Mouse (Mus musculus): ENCODE results near the gene Ndufb5. TPM values are rescaled to one million over a fixed set of nuclear protein-coding genes. Genes with fewer than 3 reads are reported as not detected.
A peak's percentile ranks its signal among the peaks of the same experiment; 100 is the strongest.

Gene Ndufb5
- polyA plus RNA-seq, 1 experiment = 137 TPM

- Histone ChIP-seq H3ac (ENCODE audit: control insufficient read depth, insufficient read length, low read depth) (no peak overlapping the region), H3K79me3 (ENCODE audit: low read depth) (peaks cover 5% of the 10 kb centered on the region), H3K79me2 (ENCODE audit: control insufficient read depth, insufficient read depth) (peaks cover 11% of the 10 kb centered on the region), H3K4me3 (ENCODE audit: insufficient read depth, poor library complexity, severe bottlenecking) (no peak overlapping the region), H3K27me3 (ENCODE audit: control insufficient read depth, insufficient read depth, insufficient read length) (no peaks in the 10 kb centered on the region), H3K36me3 (ENCODE audit: control insufficient read depth, insufficient read depth) (peaks cover 93% of the 10 kb centered on the region)
- TF ChIP-seq CTCF (IDR thresholded peaks at IDR 0.05; ENCODE audit: control insufficient read depth, insufficient read depth, insufficient read length) (no peak), MAX (IDR thresholded peaks at IDR 0.05) (no peak), FOSL1 (IDR thresholded peaks at IDR 0.05; ENCODE audit: insufficient read depth, low read length, poor library complexity, severe bottlenecking) (no peak), MYOD1 (IDR thresholded peaks at IDR 0.05; ENCODE audit: control insufficient read depth, insufficient read length, low read depth) (no peak), USF1 (IDR thresholded peaks at IDR 0.05; ENCODE audit: low read depth) (no peak), CEBPB (IDR thresholded peaks at IDR 0.05; ENCODE audit: low read depth) (no peak), MYOG (IDR thresholded peaks at IDR 0.05; ENCODE audit: control insufficient read depth, extremely low read depth, insufficient read length) (no peak)
These were observed 18.5 kb upstream of the Ndufb5 start for GRCm38 (mm10) chr3:32718271-32718670.

GRCm38 (mm10) chr3:32724191-32724590 lies 12.6 kb upstream of the Ndufb5 start:
- Histone ChIP-seq H3ac (ENCODE audit: control insufficient read depth, insufficient read length, low read depth) (no peak overlapping the region), H3K4me3 (ENCODE audit: insufficient read depth, poor library complexity, severe bottlenecking) (no peak overlapping the region), H3K27me3 (ENCODE audit: control insufficient read depth, insufficient read depth, insufficient read length) (no peaks in the 10 kb centered on the region), H3K79me2 (ENCODE audit: control insufficient read depth, insufficient read depth) (no peaks in the 10 kb centered on the region), H3K79me3 (ENCODE audit: low read depth) (no peaks in the 10 kb centered on the region), H3K36me3 (ENCODE audit: control insufficient read depth, insufficient read depth) (peaks cover 96% of the 10 kb centered on the region)
- TF ChIP-seq USF1 (IDR thresholded peaks at IDR 0.05; ENCODE audit: low read depth) (no peak), MYOD1 (IDR thresholded peaks at IDR 0.05; ENCODE audit: control insufficient read depth, insufficient read length, low read depth) (no peak), FOSL1 (IDR thresholded peaks at IDR 0.05; ENCODE audit: insufficient read depth, low read length, poor library complexity, severe bottlenecking) (no peak), MYOG (IDR thresholded peaks at IDR 0.05; ENCODE audit: control insufficient read depth, extremely low read depth, insufficient read length) (no peak), CEBPB (IDR thresholded peaks at IDR 0.05; ENCODE audit: low read depth) (no peak), CTCF (IDR thresholded peaks at IDR 0.05; ENCODE audit: control insufficient read depth, insufficient read depth, insufficient read length) (no peak), MAX (IDR thresholded peaks at IDR 0.05) (no peak)

- H3K4me3 ChIP-seq (ENCODE audit: insufficient read depth, poor library complexity, severe bottlenecking) = no peak overlapping the region
- H3K36me3 ChIP-seq (ENCODE audit: control insufficient read depth, insufficient read depth) = peaks cover 91% of the 10 kb centered on the region
- H3K27me3 ChIP-seq (ENCODE audit: control insufficient read depth, insufficient read depth, insufficient read length) = no peaks in the 10 kb centered on the region
- no peaks in the 10 kb centered on the region for H3K79me3 ChIP-seq (ENCODE audit: low read depth)
- no peak overlapping the region for H3ac ChIP-seq (ENCODE audit: control insufficient read depth, insufficient read length, low read depth)
- no peaks in the 10 kb centered on the region for H3K79me2 ChIP-seq (ENCODE audit: control insufficient read depth, insufficient read depth)
- no peak for TF ChIP-seq FOSL1 (IDR thresholded peaks at IDR 0.05; ENCODE audit: insufficient read depth, low read length, poor library complexity, severe bottlenecking)
- no peak for TF ChIP-seq MAX (IDR thresholded peaks at IDR 0.05)
- no peak for TF ChIP-seq MYOG (IDR thresholded peaks at IDR 0.05; ENCODE audit: control insufficient read depth, extremely low read depth, insufficient read length)
- no peak for TF ChIP-seq MYOD1 (IDR thresholded peaks at IDR 0.05; ENCODE audit: control insufficient read depth, insufficient read length, low read depth)
- TF ChIP-seq CEBPB (IDR thresholded peaks at IDR 0.05; ENCODE audit: low read depth) = no peak
These were observed 10.8 kb upstream of the Ndufb5 start for GRCm38 (mm10) chr3:32725951-32726350.

- H3ac ChIP-seq (ENCODE audit: control insufficient read depth, insufficient read length, low read depth) = no peak overlapping the region
- H3K4me3 ChIP-seq (ENCODE audit: insufficient read depth, poor library complexity, severe bottlenecking) = no peak overlapping the region
- H3K27me3 ChIP-seq (ENCODE audit: control insufficient read depth, insufficient read depth, insufficient read length) = no peaks in the 10 kb centered on the region
- no peaks in the 10 kb centered on the region for H3K79me3 ChIP-seq (ENCODE audit: low read depth)
- no peak for TF ChIP-seq FOSL1 (IDR thresholded peaks at IDR 0.05; ENCODE audit: insufficient read depth, low read length, poor library complexity, severe bottlenecking)
- TF ChIP-seq MYOD1 (IDR thresholded peaks at IDR 0.05; ENCODE audit: control insufficient read depth, insufficient read length, low read depth) = no peak
- no peak for TF ChIP-seq MYOG (IDR thresholded peaks at IDR 0.05; ENCODE audit: control insufficient read depth, extremely low read depth, insufficient read length)
- TF ChIP-seq MAX (IDR thresholded peaks at IDR 0.05) = no peak
- TF ChIP-seq USF1 (IDR thresholded peaks at IDR 0.05; ENCODE audit: low read depth) = no peak
- TF ChIP-seq CEBPB (IDR thresholded peaks at IDR 0.05; ENCODE audit: low read depth) = no peak
- H3K36me3 ChIP-seq (ENCODE audit: control insufficient read depth, insufficient read depth) = peaks cover 84% of the 10 kb centered on the region
- H3K79me2 ChIP-seq (ENCODE audit: control insufficient read depth, insufficient read depth) = no peaks in the 10 kb centered on the region
These were observed 8.9 kb upstream of the Ndufb5 start for GRCm38 (mm10) chr3:32727861-32728260.

GRCm38 (mm10) chr3:32737172-32737655 lies 424 bp downstream of the Ndufb5 start, which contains the start of gene Mrpl47:
Mrpl47 (minus strand) TSS chr3:32737605.
- TF ChIP-seq MYOG (IDR thresholded peaks at IDR 0.05; ENCODE audit: control insufficient read depth, extremely low read depth, insufficient read length) (no peak), CEBPB (IDR thresholded peaks at IDR 0.05; ENCODE audit: low read depth) (no peak), MYOD1 (IDR thresholded peaks at IDR 0.05; ENCODE audit: control insufficient read depth, insufficient read length, low read depth) (no peak), MAX (IDR thresholded peaks at IDR 0.05) (no peak), USF1 (IDR thresholded peaks at IDR 0.05; ENCODE audit: low read depth) (no peak), FOSL1 (IDR thresholded peaks at IDR 0.05; ENCODE audit: insufficient read depth, low read length, poor library complexity, severe bottlenecking) (no peak), CTCF (IDR thresholded peaks at IDR 0.05; ENCODE audit: control insufficient read depth, insufficient read depth, insufficient read length) (no peak)
- peaks cover 79% of the 10 kb centered on the region for H3K79me2 ChIP-seq (ENCODE audit: control insufficient read depth, insufficient read depth)
- H3K36me3 ChIP-seq (ENCODE audit: control insufficient read depth, insufficient read depth) = peaks cover 24% of the 10 kb centered on the region

GRCm38 (mm10) chr3:32738549-32738948 lies 1.8 kb downstream of the Ndufb5 start:
- peaks cover 45% of the 10 kb centered on the region for H3K79me3 ChIP-seq (ENCODE audit: low read depth)
- no peaks in the 10 kb centered on the region for H3K27me3 ChIP-seq (ENCODE audit: control insufficient read depth, insufficient read depth, insufficient read length)
- H3K4me3 ChIP-seq (ENCODE audit: insufficient read depth, poor library complexity, severe bottlenecking) = no peak overlapping the region
- peaks cover 20% of the 10 kb centered on the region for H3K36me3 ChIP-seq (ENCODE audit: control insufficient read depth, insufficient read depth)
- H3K79me2 ChIP-seq (ENCODE audit: control insufficient read depth, insufficient read depth) = peaks cover 92% of the 10 kb centered on the region
- no peak overlapping the region for H3ac ChIP-seq (ENCODE audit: control insufficient read depth, insufficient read length, low read depth)
- TF ChIP-seq USF1 (IDR thresholded peaks at IDR 0.05; ENCODE audit: low read depth) (no peak), CEBPB (IDR thresholded peaks at IDR 0.05; ENCODE audit: low read depth) (no peak), MYOG (IDR thresholded peaks at IDR 0.05; ENCODE audit: control insufficient read depth, extremely low read depth, insufficient read length) (no peak), FOSL1 (IDR thresholded peaks at IDR 0.05; ENCODE audit: insufficient read depth, low read length, poor library complexity, severe bottlenecking) (no peak), MYOD1 (IDR thresholded peaks at IDR 0.05; ENCODE audit: control insufficient read depth, insufficient read length, low read depth) (no peak), CTCF (IDR thresholded peaks at IDR 0.05; ENCODE audit: control insufficient read depth, insufficient read depth, insufficient read length) (no peak), MAX (IDR thresholded peaks at IDR 0.05) (no peak)

More at GRCm38 (mm10) chr3:32737172-32737655, 424 bp downstream of the Ndufb5 start, which contains the start of gene Mrpl47:
- Histone ChIP-seq H3K4me3 (ENCODE audit: insufficient read depth, poor library complexity, severe bottlenecking) (peak within 1 kb of the TSS; percentile 96), H3ac (ENCODE audit: control insufficient read depth, insufficient read length, low read depth) (peak within 1 kb of the TSS; percentile 94), H3K79me3 (ENCODE audit: low read depth) (peaks cover 38% of the 10 kb centered on the region), H3K27me3 (ENCODE audit: control insufficient read depth, insufficient read depth, insufficient read length) (no peaks in the 10 kb centered on the region)

Measured in C2C12 (cell line).